Mouse (Mus musculus): Measurements from ENCODE around the gene Lig3. TPM values are rescaled to one million over a fixed set of nuclear protein-coding genes. Genes with fewer than 3 reads are reported as not detected.
"Not testable (repeated sequence)": the region's sequence is repeated elsewhere in the genome, so short reads cannot be mapped to it uniquely, and the experiment has no call there.

Lig3 gene
- polyA plus RNA-seq, 1 experiment from 2014 or later = 48.1 TPM

- 87% methylated on average over 7 of the region's 7 CpGs for WGBS
- not testable (repeated sequence) for ATAC-seq (replicated peaks; ENCODE audit: insufficient number of reproducible peaks, low FRiP score, low TSS enrichment, low read depth)
These were observed 53.5 kb downstream of the Lig3 start for GRCm38 (mm10) chr11:82834359-82834758.

GRCm38 (mm10) chr11:82835616-82836432 is 54.9 kb downstream of the Lig3 start:
- WGBS = 75% methylated on average over 11 of the region's 11 CpGs
- ATAC-seq (replicated peaks; ENCODE audit: insufficient number of reproducible peaks, low FRiP score, low TSS enrichment, low read depth) (no peak), DNase-seq (ENCODE audit: low spot score) (no peak)
- no peaks in the 10 kb centered on the region; the same call in 1 of the 2 replicates for H3K4me1 ChIP-seq (ENCODE audit: control insufficient read depth, insufficient read depth, low read length)
- H3K9ac ChIP-seq (replicated peaks; ENCODE audit: low read length) = no peak overlapping the region
- H3K4me2 ChIP-seq (ENCODE audit: low read depth, low read length) = no peak overlapping the region
- H3K27ac ChIP-seq (replicated peaks; ENCODE audit: low read depth, low read length) = no peak overlapping the region
- H3K36me3 ChIP-seq (replicated peaks; ENCODE audit: control insufficient read depth, insufficient read depth, low read depth, low read length) = no peaks in the 10 kb centered on the region
- H3K27me3 ChIP-seq (ENCODE audit: control insufficient read depth, insufficient read depth, low read length) = no peaks in the 10 kb centered on the region
- H3K4me3 ChIP-seq (ENCODE audit: low read depth, low read length) = no peak overlapping the region
- H3K9me3 ChIP-seq (replicated peaks; ENCODE audit: control insufficient read depth, low read length) = no peaks in the 10 kb centered on the region

More at GRCm38 (mm10) chr11:82834359-82834758, 53.5 kb downstream of the Lig3 start:
- not testable (repeated sequence) for DNase-seq (ENCODE audit: low spot score); H3K27me3 ChIP-seq (ENCODE audit: control insufficient read depth, insufficient read depth, low read length); H3K4me1 ChIP-seq (ENCODE audit: control insufficient read depth, insufficient read depth, low read length); H3K4me2 ChIP-seq (ENCODE audit: low read depth, low read length); H3K27ac ChIP-seq (replicated peaks; ENCODE audit: low read depth, low read length); H3K36me3 ChIP-seq (replicated peaks; ENCODE audit: control insufficient read depth, insufficient read depth, low read depth, low read length); H3K4me3 ChIP-seq (ENCODE audit: low read depth, low read length); H3K9ac ChIP-seq (replicated peaks; ENCODE audit: low read length); H3K9me3 ChIP-seq (replicated peaks; ENCODE audit: control insufficient read depth, low read length)

GRCm38 (mm10) chr11:82837192-82837591 is 56.3 kb downstream of the Lig3 start:
- Histone ChIP-seq H3K4me1 (ENCODE audit: control insufficient read depth, insufficient read depth, low read length) (no peaks in the 10 kb centered on the region), H3K4me2 (ENCODE audit: low read depth, low read length) (no peak overlapping the region), H3K36me3 (replicated peaks; ENCODE audit: control insufficient read depth, insufficient read depth, low read depth, low read length) (no peaks in the 10 kb centered on the region), H3K4me3 (ENCODE audit: low read depth, low read length) (no peak overlapping the region), H3K9me3 (replicated peaks; ENCODE audit: control insufficient read depth, low read length) (no peaks in the 10 kb centered on the region), H3K9ac (replicated peaks; ENCODE audit: low read length) (no peak overlapping the region), H3K27ac (replicated peaks; ENCODE audit: low read depth, low read length) (no peak overlapping the region), H3K27me3 (ENCODE audit: control insufficient read depth, insufficient read depth, low read length) (no peaks in the 10 kb centered on the region)
- 37% methylated on average over 7 of the region's 7 CpGs for WGBS
- DNase-seq (ENCODE audit: low spot score) (no peak), ATAC-seq (replicated peaks; ENCODE audit: insufficient number of reproducible peaks, low FRiP score, low TSS enrichment, low read depth) (no peak)

- no peak overlapping the region for H3K4me2 ChIP-seq (ENCODE audit: low read depth, low read length)
- H3K27me3 ChIP-seq (ENCODE audit: control insufficient read depth, insufficient read depth, low read length) = no peaks in the 10 kb centered on the region
- no peaks in the 10 kb centered on the region for H3K4me1 ChIP-seq (ENCODE audit: control insufficient read depth, insufficient read depth, low read length)
- no peak overlapping the region for H3K4me3 ChIP-seq (ENCODE audit: low read depth, low read length)
- ATAC-seq (replicated peaks; ENCODE audit: insufficient number of reproducible peaks, low FRiP score, low TSS enrichment, low read depth) (no peak), DNase-seq (ENCODE audit: low spot score) (no peak)
- no peak overlapping the region for H3K27ac ChIP-seq (replicated peaks; ENCODE audit: low read depth, low read length)
- 36% methylated on average over 7 of the region's 7 CpGs for WGBS
- H3K9me3 ChIP-seq (replicated peaks; ENCODE audit: control insufficient read depth, low read length) = no peaks in the 10 kb centered on the region
- no peaks in the 10 kb centered on the region for H3K36me3 ChIP-seq (replicated peaks; ENCODE audit: control insufficient read depth, insufficient read depth, low read depth, low read length)
- H3K9ac ChIP-seq (replicated peaks; ENCODE audit: low read length) = no peak overlapping the region
These were observed 56.9 kb downstream of the Lig3 start for GRCm38 (mm10) chr11:82837848-82838247.

- no peaks in the 10 kb centered on the region for H3K36me3 ChIP-seq (replicated peaks; ENCODE audit: control insufficient read depth, insufficient read depth, low read depth, low read length)
- ATAC-seq (replicated peaks; ENCODE audit: insufficient number of reproducible peaks, low FRiP score, low TSS enrichment, low read depth) (no peak), DNase-seq (ENCODE audit: low spot score) (no peak)
- no peak overlapping the region for H3K4me2 ChIP-seq (ENCODE audit: low read depth, low read length)
- no peak overlapping the region for H3K4me3 ChIP-seq (ENCODE audit: low read depth, low read length)
- 54% methylated on average over 5 of the region's 5 CpGs for WGBS
- no peak overlapping the region for H3K27ac ChIP-seq (replicated peaks; ENCODE audit: low read depth, low read length)
- no peaks in the 10 kb centered on the region for H3K9me3 ChIP-seq (replicated peaks; ENCODE audit: control insufficient read depth, low read length)
- no peaks in the 10 kb centered on the region for H3K4me1 ChIP-seq (ENCODE audit: control insufficient read depth, insufficient read depth, low read length)
- no peak overlapping the region for H3K9ac ChIP-seq (replicated peaks; ENCODE audit: low read length)
- no peaks in the 10 kb centered on the region for H3K27me3 ChIP-seq (ENCODE audit: control insufficient read depth, insufficient read depth, low read length)
These were observed 57.6 kb downstream of the Lig3 start for GRCm38 (mm10) chr11:82838511-82838910.

DNA sequence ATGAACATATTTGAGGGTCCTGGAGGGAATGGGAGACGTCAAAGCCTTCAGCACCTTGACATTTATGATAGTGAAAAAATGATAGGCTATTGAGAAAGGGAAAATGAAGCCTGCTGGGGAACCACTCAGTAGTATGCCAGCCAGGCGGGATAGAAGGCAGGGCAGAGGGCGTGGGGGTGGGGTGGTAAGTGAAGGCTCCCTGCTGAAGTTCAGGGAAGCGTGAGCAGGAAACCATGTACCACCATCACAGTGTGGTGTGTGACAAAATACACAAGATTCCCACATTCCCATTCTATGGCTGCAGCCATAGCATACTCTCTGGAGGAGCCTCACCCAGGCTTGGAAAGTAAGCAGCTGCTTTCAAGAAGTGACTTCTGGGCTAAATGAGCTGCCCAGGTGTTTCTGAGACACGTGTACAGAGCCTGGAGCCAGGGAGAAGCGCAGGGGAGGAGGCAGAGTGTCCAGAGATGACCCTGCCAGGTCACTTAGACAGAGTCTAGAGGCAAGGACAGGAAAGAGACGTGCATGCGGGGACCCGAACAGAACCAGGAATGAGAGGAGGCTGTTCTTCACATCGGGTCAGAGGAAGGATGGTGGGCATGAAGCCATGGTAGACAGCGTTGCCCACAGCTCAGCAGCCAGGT is 64.0 kb downstream of the Lig3 start:
- Histone ChIP-seq H3K4me3 (ENCODE audit: low read depth, low read length) (no peak overlapping the region), H3K4me1 (ENCODE audit: control insufficient read depth, insufficient read depth, low read length) (peaks cover 5% of the 10 kb centered on the region), H3K4me2 (ENCODE audit: low read depth, low read length) (no peak overlapping the region), H3K9ac (replicated peaks; ENCODE audit: low read length) (no peak overlapping the region; the same call in 1 of the 2 replicates), H3K27ac (replicated peaks; ENCODE audit: low read depth, low read length) (0 out of 2 replicates have a peak overlapping the region, but pooled peaks have one; percentile 56), H3K9me3 (replicated peaks; ENCODE audit: control insufficient read depth, low read length) (no peaks in the 10 kb centered on the region), H3K27me3 (ENCODE audit: control insufficient read depth, insufficient read depth, low read length) (0 out of 2 replicates have a peak, but pooled peaks cover 2% of the 10 kb centered on the region), H3K36me3 (replicated peaks; ENCODE audit: control insufficient read depth, insufficient read depth, low read depth, low read length) (no peaks in the 10 kb centered on the region)
- ATAC-seq (replicated peaks; ENCODE audit: insufficient number of reproducible peaks, low FRiP score, low TSS enrichment, low read depth) (no peak), DNase-seq (ENCODE audit: low spot score) (no peak)
- 66% methylated on average over 11 of the region's 11 CpGs for WGBS

DNA sequence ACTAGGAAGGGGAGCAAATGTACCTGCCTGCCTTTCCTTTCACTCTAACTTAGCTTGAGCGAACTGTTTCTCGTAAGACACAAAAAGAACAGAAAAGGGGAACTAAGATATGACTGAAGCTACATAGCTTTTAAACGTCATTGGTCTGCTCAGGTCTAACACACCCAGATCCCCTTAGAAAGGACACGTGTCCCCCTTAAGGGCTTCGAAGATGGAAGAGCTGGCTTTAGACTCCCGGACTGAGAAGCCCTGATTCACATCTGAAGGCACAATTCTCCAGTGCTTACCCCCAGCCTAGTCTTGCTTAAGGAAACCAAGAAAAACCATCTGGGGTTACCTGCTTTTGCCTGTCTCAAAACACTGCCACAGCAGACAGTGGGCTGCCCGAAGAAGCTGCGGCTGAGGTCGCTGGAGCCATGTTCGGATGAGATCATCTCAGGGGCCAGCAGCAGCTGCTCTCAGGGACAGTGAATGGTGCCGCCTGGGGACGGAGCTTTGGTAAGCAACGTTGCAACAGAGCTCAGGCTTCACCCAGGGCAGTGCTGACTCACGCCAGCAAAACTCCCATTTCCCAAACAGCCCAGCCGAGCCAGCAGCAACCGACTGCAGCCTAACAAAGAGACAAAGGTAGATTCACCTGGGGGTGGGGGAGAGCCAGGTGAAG is 64.6 kb downstream of the Lig3 start:
- no peak overlapping the region; the same call in 1 of the 2 replicates for H3K4me3 ChIP-seq (ENCODE audit: low read depth, low read length)
- H3K4me1 ChIP-seq (ENCODE audit: control insufficient read depth, insufficient read depth, low read length) = peaks cover 5% of the 10 kb centered on the region
- 0 out of 2 replicates have a peak, but pooled peaks cover 2% of the 10 kb centered on the region for H3K27me3 ChIP-seq (ENCODE audit: control insufficient read depth, insufficient read depth, low read length)
- peak overlapping the region; percentile 43 for H3K9ac ChIP-seq (replicated peaks; ENCODE audit: low read length)
- peak overlapping the region; percentile 23; the same call in 1 of the 2 replicates for H3K4me2 ChIP-seq (ENCODE audit: low read depth, low read length)
- ATAC-seq (replicated peaks; ENCODE audit: insufficient number of reproducible peaks, low FRiP score, low TSS enrichment, low read depth) (0 out of 2 replicates have a peak, but pooled peaks have one; percentile 59), DNase-seq (ENCODE audit: low spot score) (peak; percentile 57)
- H3K27ac ChIP-seq (replicated peaks; ENCODE audit: low read depth, low read length) = peak overlapping the region; percentile 56
- H3K9me3 ChIP-seq (replicated peaks; ENCODE audit: control insufficient read depth, low read length) = no peaks in the 10 kb centered on the region
- WGBS = 24% methylated on average over 16 of the region's 16 CpGs
- no peaks in the 10 kb centered on the region for H3K36me3 ChIP-seq (replicated peaks; ENCODE audit: control insufficient read depth, insufficient read depth, low read depth, low read length)

Measured in embryonic facial prominence, embryonic 11.5 days (tissue).